8 mouse cellular contexts compared by ENCODE assay signal in genomic region chr3:131490143-131490908, GRCm38 (mm10). TPM values are rescaled to one million over a fixed set of nuclear protein-coding genes. Genes with fewer than 3 reads are reported as not detected.
DNase-seq lines count a peak whose midpoint lies in the region; ATAC-seq and TF ChIP-seq lines count a peak whose summit lies in the region.

No protein-coding gene starts in this region.

- H3K79me3 ChIP-seq in C2C12 (ENCODE audit: low read depth), result peaks cover 18% of the 10 kb centered on the region

- H3K4me2 ChIP-seq in forebrain, embryonic 11.5 days (ENCODE audit: low read depth, low read length, severe bottlenecking), result peak overlapping the region; percentile 93
- peak overlapping the region; percentile 91 for H3K4me2 ChIP-seq in heart, postnatal 0 days (ENCODE audit: low read depth, low read length)
- peak overlapping the region; percentile 98 for H3K4me2 ChIP-seq in neural tube, embryonic 14.5 days (ENCODE audit: low read depth, low read length)

- H3K27ac ChIP-seq in bone marrow macrophage, adult 2 months (ENCODE audit: insufficient read depth, low read depth, low read length), result no peak overlapping the region
- H3K27ac ChIP-seq in forebrain, embryonic 11.5 days (ENCODE audit: low read depth, low read length), result no peak overlapping the region
- 0 out of 2 replicates have a peak overlapping the region, but pooled peaks have one; percentile 22 for H3K27ac ChIP-seq in heart, postnatal 0 days (ENCODE audit: low read depth)
- H3K27ac ChIP-seq in neural tube, embryonic 14.5 days (ENCODE audit: low read depth, low read length), result no peak overlapping the region

- no peak for TF ChIP-seq CTCF in C2C12 (IDR thresholded peaks at IDR 0.05; ENCODE audit: control insufficient read depth, insufficient read depth, insufficient read length)
- no peak for TF ChIP-seq CTCF in bone marrow macrophage, adult 2 months (IDR thresholded peaks at IDR 0.05; ENCODE audit: low read depth, low read length)
- TF ChIP-seq CTCF in heart, postnatal 0 days (IDR thresholded peaks at IDR 0.05; ENCODE audit: low read depth), result no peak

- DNase-seq in forebrain, embryonic 11.5 days (ENCODE audit: low spot score), result peak; percentile 82
- DNase-seq in heart, postnatal 0 days (ENCODE audit: low spot score), result peak; percentile 77
- DNase-seq in kidney, postnatal 36 days, result peak; percentile 79 to 83
- peak; percentile 86 to 91 for DNase-seq in lung, adult 18-20 months
- DNase-seq in urinary bladder, adult 18-20 months (ENCODE audit: low spot score in 2 of 2), result peak; percentile 84 to 92

- under 1% methylated on average over 76 of the region's 78 CpGs for WGBS in forebrain, embryonic 11.5 days
- WGBS in heart, postnatal 0 days, result under 1% methylated on average over 56 of the region's 78 CpGs
- under 1% methylated on average over 55 of the region's 78 CpGs for WGBS in neural tube, embryonic 14.5 days

- no peaks in the 10 kb centered on the region for H3K9me3 ChIP-seq in forebrain, embryonic 11.5 days (ENCODE audit: control insufficient read depth, low read length)
- H3K9me3 ChIP-seq in heart, postnatal 0 days (replicated peaks; ENCODE audit: control insufficient read depth, low read length), result no peaks in the 10 kb centered on the region
- H3K9me3 ChIP-seq in neural tube, embryonic 14.5 days (ENCODE audit: control insufficient read depth, low read length), result no peaks in the 10 kb centered on the region

- peak; percentile 90 for ATAC-seq in forebrain, embryonic 11.5 days (replicated peaks; ENCODE audit: low FRiP score)
- ATAC-seq in heart, postnatal 0 days (ENCODE audit: insufficient read depth, low read depth), result peak; percentile 92
- ATAC-seq in neural tube, embryonic 14.5 days (ENCODE audit: low read depth), result peak; percentile 88

- TF ChIP-seq POLR2A in bone marrow macrophage, adult 2 months (IDR thresholded peaks at IDR 0.05; ENCODE audit: borderline replicate concordance, low read depth, low read length), result no peak

- H3K9ac ChIP-seq in forebrain, embryonic 11.5 days (ENCODE audit: low read length), result peak overlapping the region; percentile 67
- H3K9ac ChIP-seq in heart, postnatal 0 days (replicated peaks; ENCODE audit: low read depth, low read length), result peak overlapping the region; percentile 63
- H3K9ac ChIP-seq in neural tube, embryonic 14.5 days (replicated peaks; ENCODE audit: low read depth, low read length), result peak overlapping the region; percentile 63

- no peaks in the 10 kb centered on the region for H3K36me3 ChIP-seq in C2C12 (ENCODE audit: control insufficient read depth, insufficient read depth)
- H3K36me3 ChIP-seq in forebrain, embryonic 11.5 days (ENCODE audit: control insufficient read depth, insufficient read depth, low read length), result no peaks in the 10 kb centered on the region
- H3K36me3 ChIP-seq in heart, postnatal 0 days (replicated peaks; ENCODE audit: control insufficient read depth, insufficient read depth, low read length), result no peaks in the 10 kb centered on the region
- no peaks in the 10 kb centered on the region for H3K36me3 ChIP-seq in neural tube, embryonic 14.5 days (ENCODE audit: control insufficient read depth, insufficient read depth, low read length)

- peaks cover 46% of the 10 kb centered on the region for H3K79me2 ChIP-seq in C2C12 (ENCODE audit: control insufficient read depth, insufficient read depth)

- H3K4me1 ChIP-seq in bone marrow macrophage, adult 2 months (ENCODE audit: control insufficient read depth, insufficient read depth, low read length), result no peaks in the 10 kb centered on the region
- 0 out of 2 replicates have a peak, but pooled peaks cover 5% of the 10 kb centered on the region for H3K4me1 ChIP-seq in forebrain, embryonic 11.5 days (replicated peaks; ENCODE audit: control insufficient read depth, insufficient read depth, low read length)
- H3K4me1 ChIP-seq in heart, postnatal 0 days (ENCODE audit: control insufficient read depth, insufficient read depth), result no peaks in the 10 kb centered on the region
- H3K4me1 ChIP-seq in neural tube, embryonic 14.5 days (ENCODE audit: control insufficient read depth, insufficient read depth, low read length), result 0 out of 2 replicates have a peak, but pooled peaks cover 8% of the 10 kb centered on the region

- H3K27me3 ChIP-seq in C2C12 (ENCODE audit: control insufficient read depth, insufficient read depth, insufficient read length), result no peaks in the 10 kb centered on the region
- peaks cover 29% of the 10 kb centered on the region for H3K27me3 ChIP-seq in forebrain, embryonic 11.5 days (ENCODE audit: control insufficient read depth, insufficient read depth, low read length)
- peaks cover 36% of the 10 kb centered on the region for H3K27me3 ChIP-seq in heart, postnatal 0 days (ENCODE audit: control insufficient read depth, insufficient read depth, low read length)
- H3K27me3 ChIP-seq in neural tube, embryonic 14.5 days (ENCODE audit: control insufficient read depth, insufficient read depth, low read length), result peaks cover 45% of the 10 kb centered on the region

- no peak for TF ChIP-seq EP300 in heart, postnatal 0 days (IDR thresholded peaks at IDR 0.05; ENCODE audit: low read depth)

- peak overlapping the region; percentile 88 for H3ac ChIP-seq in C2C12 (ENCODE audit: control insufficient read depth, insufficient read length, low read depth)

- H3K4me3 ChIP-seq in C2C12 (ENCODE audit: insufficient read depth, poor library complexity, severe bottlenecking), result peak overlapping the region; percentile 56
- peak overlapping the region; percentile 68 for H3K4me3 ChIP-seq in bone marrow macrophage, adult 2 months (ENCODE audit: insufficient read depth, low read length)
- peak overlapping the region; percentile 63 for H3K4me3 ChIP-seq in forebrain, embryonic 11.5 days (ENCODE audit: low read depth, low read length)
- H3K4me3 ChIP-seq in heart, postnatal 0 days (ENCODE audit: low read depth, low read length), result peak overlapping the region; percentile 70
- peak overlapping the region; percentile 62 for H3K4me3 ChIP-seq in neural tube, embryonic 14.5 days (ENCODE audit: low read depth, low read length)

TF ChIP-seq in C2C12, 6 proteins besides CTCF, POLR2A, EP300 and RAD21:
- no peak for TF ChIP-seq USF1 (IDR thresholded peaks at IDR 0.05; ENCODE audit: low read depth)
- no peak for TF ChIP-seq MAX (IDR thresholded peaks at IDR 0.05)
- no peak for TF ChIP-seq MYOD1 (IDR thresholded peaks at IDR 0.05; ENCODE audit: control insufficient read depth, insufficient read length, low read depth)
- no peak for TF ChIP-seq FOSL1 (IDR thresholded peaks at IDR 0.05; ENCODE audit: insufficient read depth, low read length, poor library complexity, severe bottlenecking)
- TF ChIP-seq CEBPB (IDR thresholded peaks at IDR 0.05; ENCODE audit: low read depth), result no peak
- no peak for TF ChIP-seq MYOG (IDR thresholded peaks at IDR 0.05; ENCODE audit: control insufficient read depth, extremely low read depth, insufficient read length)
TF ChIP-seq in C2C12: peak in this region for 0.

RNA-seq across cellular contexts. Expression of gene Sgms2, which starts 0.9 kb away (rescaled TPM):
- 8.6 TPM for polyA plus RNA-seq in C2C12 (2012; fragmentation: generic; extraction: Trizol)
- polyA plus RNA-seq in bone marrow macrophage, adult 2 months (2012; ENCODE audit: insufficient read depth, insufficient read length, missing spikeins), result 0.63 and 0.73 TPM in 2 replicates
- 0.83 and 1.2 TPM in 2 replicates for polyA plus RNA-seq in forebrain, embryonic 11.5 days (2014; fragmentation: Nextera tagmentation; extraction: Ambion mirVana)
- 0.93 and 1.3 TPM in 2 replicates for total RNA-seq in heart, postnatal 0 days (2014; rRNA removed; ENCODE audit: low replicate concordance)
- 1.0 and 1.1 TPM in 2 replicates for polyA plus RNA-seq in heart, postnatal 0 days (2015; fragmentation: Nextera tagmentation; extraction: Ambion mirVana)
- 1.6 and 1.8 TPM in 2 replicates for polyA plus RNA-seq in neural tube, embryonic 14.5 days (2014; fragmentation: Nextera tagmentation; extraction: Ambion mirVana)
